Mouse (Mus musculus): ENCODE data around the gene Nacc1. TPM values are rescaled to one million over a fixed set of nuclear protein-coding genes. Genes with fewer than 3 reads are reported as not detected.

The Nacc1 gene
- polyA plus RNA-seq, 1 experiment from 2014 or later, result 15.8 TPM

DNA sequence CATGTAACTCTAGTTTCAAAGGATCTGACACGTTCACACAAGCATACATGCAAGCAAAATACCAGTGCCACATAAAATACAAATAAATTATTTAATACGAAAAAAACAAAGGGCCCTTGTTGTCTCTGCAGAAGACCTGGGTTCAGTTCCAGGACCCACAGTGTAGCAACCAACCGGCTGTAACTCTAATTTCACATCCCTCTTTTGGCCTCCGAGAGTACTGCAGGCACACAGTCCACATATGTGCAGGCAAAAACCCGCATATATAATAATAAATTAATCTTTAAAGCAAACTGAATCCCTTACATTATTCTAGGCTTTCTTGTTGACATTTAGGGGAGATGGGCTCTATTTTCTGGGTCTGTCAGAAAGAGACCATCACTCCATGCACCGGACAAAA lies 40.9 kb downstream of the Nacc1 start:
- no peaks in the 10 kb centered on the region for H3K36me3 ChIP-seq
- no peak overlapping the region for H3K4me3 ChIP-seq (replicated peaks)
- no peaks in the 10 kb centered on the region for H3K27me3 ChIP-seq (replicated peaks)
- H3K27ac ChIP-seq, result no peak overlapping the region
- H3K9ac ChIP-seq, result no peak overlapping the region
- H3K9me3 ChIP-seq, result no peaks in the 10 kb centered on the region
- no peak for ATAC-seq (ENCODE audit: insufficient read depth, low FRiP score, low read depth)
- H3K4me1 ChIP-seq, result peaks cover 8% of the 10 kb centered on the region
- no peak overlapping the region for H3K4me2 ChIP-seq
- WGBS, result 59% methylated on average over 6 of the region's 6 CpGs

DNA sequence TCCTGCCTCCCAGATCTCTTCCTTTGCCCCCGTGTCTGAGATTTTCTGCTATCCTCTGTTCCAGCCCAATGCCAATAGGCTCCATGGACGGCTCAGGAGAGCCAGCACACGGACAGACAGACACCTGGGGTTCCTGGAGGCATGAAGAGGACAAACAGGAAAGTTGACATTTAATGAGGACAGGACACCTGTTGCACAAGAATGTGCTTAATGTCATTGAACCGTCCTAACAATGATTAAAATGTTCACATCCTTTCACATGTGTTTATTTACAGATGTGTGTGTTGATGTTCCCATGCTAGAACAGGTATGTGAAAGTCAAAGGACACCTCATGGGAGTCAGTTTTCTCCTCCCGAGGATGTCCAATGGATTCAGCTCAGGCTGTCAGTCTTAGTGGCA lies 44.6 kb downstream of the Nacc1 start:
- H3K9ac ChIP-seq, result no peak overlapping the region
- no peak for ATAC-seq (ENCODE audit: insufficient read depth, low FRiP score, low read depth)
- no peak overlapping the region for H3K4me2 ChIP-seq
- H3K4me1 ChIP-seq, result peaks cover 15% of the 10 kb centered on the region
- H3K9me3 ChIP-seq, result no peaks in the 10 kb centered on the region
- H3K4me3 ChIP-seq (replicated peaks), result no peak overlapping the region
- no peaks in the 10 kb centered on the region for H3K27me3 ChIP-seq (replicated peaks)
- 52% methylated on average over 5 of the region's 5 CpGs for WGBS
- no peaks in the 10 kb centered on the region for H3K36me3 ChIP-seq
- no peak overlapping the region for H3K27ac ChIP-seq

DNA sequence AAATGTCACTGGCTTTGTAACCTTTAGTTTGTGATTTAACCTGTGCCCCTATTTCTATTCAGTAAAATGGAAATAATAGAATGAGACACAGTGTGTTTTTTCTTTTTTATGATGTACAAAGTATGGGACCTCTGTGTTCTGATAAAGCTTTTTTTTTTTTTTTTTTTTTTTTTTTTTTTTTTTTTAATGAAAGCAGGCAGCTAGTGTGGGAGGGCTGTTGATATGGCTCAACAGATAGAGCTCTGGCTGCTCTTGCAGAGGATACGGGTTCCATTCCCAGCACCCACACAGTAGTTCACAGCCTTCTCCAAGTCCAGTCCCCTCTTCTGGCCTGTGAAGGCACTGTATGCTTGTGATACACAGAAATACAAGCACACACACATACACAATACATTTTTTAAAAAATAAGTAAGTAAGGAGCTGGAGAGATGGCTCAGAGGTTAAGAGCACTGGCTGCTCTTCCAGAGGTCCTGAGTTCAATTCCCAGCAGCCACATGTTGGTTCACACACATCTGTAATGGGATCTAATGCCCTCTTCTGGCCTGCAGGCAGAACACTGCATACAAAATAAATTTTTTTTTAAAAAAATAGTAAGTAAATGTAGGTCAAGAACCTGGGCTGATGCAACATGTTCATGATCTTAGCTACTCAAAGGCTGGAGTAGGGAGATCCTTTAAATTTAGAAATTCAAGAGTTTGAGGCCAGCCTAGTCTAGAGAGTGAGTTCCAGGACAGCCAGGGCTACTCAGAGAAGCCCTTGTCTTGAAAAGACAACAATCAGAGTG lies 45.9 kb downstream of the Nacc1 start:
- no peaks in the 10 kb centered on the region for H3K9me3 ChIP-seq
- no peak for ATAC-seq (ENCODE audit: insufficient read depth, low FRiP score, low read depth)
- no peak overlapping the region for H3K4me3 ChIP-seq (replicated peaks)
- no peak overlapping the region for H3K9ac ChIP-seq
- H3K4me1 ChIP-seq, result peaks cover 10% of the 10 kb centered on the region; the same call in 1 of the 2 replicates
- no peak overlapping the region for H3K4me2 ChIP-seq
- WGBS, result 74% methylated on average over 1 of the region's 1 CpGs
- H3K36me3 ChIP-seq, result no peaks in the 10 kb centered on the region
- H3K27me3 ChIP-seq (replicated peaks), result no peaks in the 10 kb centered on the region
- no peak overlapping the region for H3K27ac ChIP-seq

DNA sequence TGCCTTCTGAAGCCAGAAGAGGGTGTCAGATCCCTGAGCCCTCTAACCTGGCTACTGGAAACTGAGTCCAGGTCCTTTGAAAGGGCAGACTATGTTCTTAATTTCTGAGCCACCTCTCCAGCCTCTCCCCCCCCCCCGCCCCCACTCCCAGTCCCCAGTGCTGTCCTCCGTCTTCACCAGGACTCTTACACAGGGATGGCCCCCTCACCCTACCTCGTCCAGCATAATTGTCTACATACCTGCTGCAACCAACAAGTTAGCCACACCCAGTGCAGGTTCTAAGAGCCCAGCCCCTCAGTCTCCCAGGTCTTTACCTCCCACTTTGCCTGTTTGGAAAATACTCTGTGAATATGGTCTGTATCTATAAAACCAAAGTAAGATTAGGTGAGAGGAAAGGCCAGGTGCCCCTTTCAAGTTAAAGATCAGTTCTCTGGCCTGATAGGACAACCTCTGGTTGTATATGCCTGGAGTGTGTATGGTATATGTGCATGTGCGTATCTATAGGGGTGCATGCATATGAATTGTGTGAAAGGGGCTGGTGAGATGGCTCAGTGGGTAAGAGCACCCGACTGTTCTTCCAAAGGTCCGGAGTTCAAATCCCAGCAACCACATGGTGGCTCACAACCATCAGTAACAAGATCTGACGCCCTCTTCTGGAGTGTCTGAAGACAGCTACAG lies 46.9 kb downstream of the Nacc1 start:
- H3K4me1 ChIP-seq, result peaks cover 10% of the 10 kb centered on the region
- no peaks in the 10 kb centered on the region for H3K9me3 ChIP-seq
- ATAC-seq (ENCODE audit: insufficient read depth, low FRiP score, low read depth), result no peak
- H3K27me3 ChIP-seq (replicated peaks), result no peaks in the 10 kb centered on the region
- H3K4me3 ChIP-seq (replicated peaks), result no peak overlapping the region
- 71% methylated on average over 7 of the region's 7 CpGs for WGBS
- H3K4me2 ChIP-seq, result no peak overlapping the region
- no peak overlapping the region for H3K9ac ChIP-seq
- no peak overlapping the region for H3K27ac ChIP-seq
- no peaks in the 10 kb centered on the region for H3K36me3 ChIP-seq

DNA sequence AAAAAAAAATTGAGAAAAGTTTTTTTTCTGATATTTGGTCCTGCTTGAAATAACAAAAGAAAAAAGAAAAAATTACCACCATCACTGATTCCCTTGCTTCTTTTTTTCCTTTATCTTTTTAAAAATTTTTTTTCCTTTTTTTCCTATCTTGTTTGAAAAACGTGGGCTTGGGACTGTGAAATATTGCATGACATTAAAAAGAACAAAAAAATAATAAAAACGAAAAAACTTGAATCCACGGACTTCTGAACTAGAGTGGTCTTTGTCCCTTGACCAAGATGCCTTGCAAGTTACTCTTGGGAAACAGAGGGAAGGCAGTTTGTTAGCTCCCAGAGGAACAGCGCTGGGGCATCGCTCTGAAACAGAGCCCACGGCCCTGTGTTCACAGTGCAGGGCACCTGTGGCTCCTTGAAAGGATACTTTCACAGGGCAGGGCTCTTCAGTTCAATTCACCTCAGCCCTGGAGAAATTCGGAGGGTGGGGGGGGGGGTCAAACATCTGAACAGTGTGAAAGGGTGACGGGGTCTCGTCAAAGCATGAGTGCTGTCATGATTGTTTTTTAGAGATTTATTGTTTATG lies 47.6 kb downstream of the Nacc1 start:
- no peak overlapping the region for H3K9ac ChIP-seq
- ATAC-seq (ENCODE audit: insufficient read depth, low FRiP score, low read depth), result no peak
- no peaks in the 10 kb centered on the region for H3K27me3 ChIP-seq (replicated peaks)
- H3K4me3 ChIP-seq (replicated peaks), result peak overlapping the region; percentile 50
- no peaks in the 10 kb centered on the region for H3K9me3 ChIP-seq
- H3K4me2 ChIP-seq, result peak overlapping the region; percentile 58
- H3K4me1 ChIP-seq, result peaks cover 16% of the 10 kb centered on the region
- 0 out of 2 replicates have a peak overlapping the region, but pooled peaks have one; percentile 22 for H3K27ac ChIP-seq
- 30% methylated on average over 9 of the region's 9 CpGs for WGBS
- H3K36me3 ChIP-seq, result no peaks in the 10 kb centered on the region

DNA sequence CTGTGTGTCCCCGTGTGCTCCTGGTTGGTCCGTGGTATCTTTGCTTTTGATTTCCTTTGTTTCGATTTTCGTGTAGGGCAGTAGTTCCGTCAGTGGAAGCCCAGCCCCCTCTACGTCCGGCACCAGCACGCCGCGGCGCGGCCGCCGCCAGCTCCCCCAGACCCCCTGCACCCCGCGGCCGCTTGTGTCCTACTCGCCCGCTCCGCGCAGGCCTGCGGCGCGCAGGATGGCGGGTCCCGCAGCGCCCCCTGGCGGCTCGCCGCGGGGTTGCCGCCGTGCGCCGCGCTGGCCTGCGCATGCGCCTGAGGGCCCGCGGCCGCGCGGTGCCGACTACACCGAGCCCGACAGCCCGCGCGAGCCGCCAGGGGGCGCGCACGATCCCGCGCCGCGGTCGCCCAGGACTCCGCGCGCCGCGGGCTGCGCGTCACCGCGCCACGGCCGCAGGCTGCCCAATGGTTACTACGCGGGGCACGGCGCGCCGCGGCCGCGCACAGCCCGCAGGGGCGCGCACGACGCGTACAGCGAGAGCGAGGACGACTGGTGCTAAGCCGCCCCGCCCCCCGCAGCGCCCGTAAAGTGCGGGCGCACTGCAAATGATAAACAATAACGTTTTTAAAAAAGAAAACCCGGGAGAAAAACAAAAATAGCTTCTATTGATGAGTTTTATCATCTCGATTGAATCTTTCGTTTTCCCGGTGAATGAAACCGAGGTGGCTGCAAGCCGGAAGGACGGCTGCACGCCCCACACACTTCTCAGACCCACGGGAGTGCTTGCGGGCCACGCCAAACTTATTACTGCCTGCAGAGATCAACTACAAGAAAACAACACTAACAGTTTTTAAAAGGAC lies 48.3 kb downstream of the Nacc1 start:
- Histone ChIP-seq H3K4me1 (peaks cover 21% of the 10 kb centered on the region), H3K27ac (peak overlapping the region; percentile 92), H3K9ac (0 out of 2 replicates have a peak overlapping the region, but pooled peaks have one; percentile 60), H3K9me3 (no peaks in the 10 kb centered on the region), H3K27me3 (replicated peaks) (no peaks in the 10 kb centered on the region), H3K36me3 (no peaks in the 10 kb centered on the region), H3K4me3 (replicated peaks) (peak overlapping the region; percentile 55), H3K4me2 (peak overlapping the region; percentile 88)
- WGBS, result under 1% methylated on average over 88 of the region's 106 CpGs
- ATAC-seq (ENCODE audit: insufficient read depth, low FRiP score, low read depth), result peak; percentile 97

DNA sequence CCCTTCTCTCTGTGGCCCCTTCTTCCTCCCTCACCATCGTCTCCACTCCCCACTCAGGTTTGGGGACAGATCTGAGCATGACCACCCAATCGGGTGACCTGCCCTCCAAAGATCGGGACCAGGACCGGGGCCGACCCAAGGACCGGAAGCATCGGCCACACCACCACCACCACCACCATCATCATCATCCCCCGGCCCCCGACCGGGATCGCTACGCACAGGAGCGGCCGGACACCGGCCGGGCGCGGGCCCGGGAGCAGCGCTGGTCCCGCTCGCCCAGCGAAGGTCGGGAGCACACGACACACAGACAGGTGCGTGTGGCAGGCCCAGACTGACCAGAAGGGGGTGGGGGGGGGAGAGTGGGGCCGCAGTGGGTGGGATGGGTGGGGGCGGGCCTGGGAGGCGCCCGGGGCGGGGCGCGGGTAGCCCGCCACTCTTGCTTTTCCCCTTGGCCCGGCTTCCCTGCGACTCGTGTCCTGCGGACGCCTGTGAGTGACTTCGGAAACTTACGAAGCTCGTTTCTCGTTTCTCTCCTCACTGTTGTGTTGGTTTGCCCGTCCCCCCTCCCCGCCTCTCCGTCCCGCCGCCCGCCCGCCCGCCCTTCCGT lies 49.0 kb downstream of the Nacc1 start:
- peak overlapping the region; percentile 88 for H3K4me2 ChIP-seq
- peaks cover 21% of the 10 kb centered on the region for H3K4me1 ChIP-seq
- H3K4me3 ChIP-seq (replicated peaks), result peak overlapping the region; percentile 55
- H3K9me3 ChIP-seq, result no peaks in the 10 kb centered on the region
- no peaks in the 10 kb centered on the region for H3K27me3 ChIP-seq (replicated peaks)
- under 1% methylated on average over 49 of the region's 52 CpGs for WGBS
- peak overlapping the region; percentile 60 for H3K9ac ChIP-seq
- H3K36me3 ChIP-seq, result no peaks in the 10 kb centered on the region
- no peak; the same call in 1 of the 2 replicates for ATAC-seq (ENCODE audit: insufficient read depth, low FRiP score, low read depth)
- H3K27ac ChIP-seq, result peak overlapping the region; percentile 92

DNA sequence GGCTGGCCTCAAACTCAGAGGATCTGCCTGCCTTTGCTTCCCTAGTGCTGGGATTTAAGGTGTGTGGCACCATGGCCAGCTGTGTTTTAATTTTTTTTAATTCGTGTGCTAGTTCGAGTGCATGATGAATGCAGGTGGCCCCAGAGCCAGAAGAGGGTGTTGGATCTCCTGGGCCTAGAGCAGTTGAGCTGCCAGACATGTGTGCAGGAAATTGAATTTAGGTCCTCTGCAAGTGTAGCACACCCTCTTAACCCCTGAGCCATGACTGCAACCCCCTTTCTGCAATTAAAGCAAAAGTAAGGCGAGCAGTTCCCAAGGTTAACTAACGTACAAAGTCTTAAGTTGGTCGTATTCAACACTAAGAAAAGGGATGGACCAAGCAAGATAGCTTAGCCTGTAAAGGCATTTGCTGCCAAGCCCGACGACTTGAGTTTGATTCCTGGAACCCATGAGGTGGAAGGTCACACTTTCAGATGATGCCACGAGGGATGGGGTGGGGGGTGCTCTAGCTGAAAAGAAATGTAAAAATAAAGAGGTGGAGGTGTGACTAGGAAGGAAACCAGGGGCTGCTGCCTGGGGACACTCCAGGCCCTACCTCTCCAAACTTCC lies 49.6 kb downstream of the Nacc1 start:
- H3K9me3 ChIP-seq, result no peaks in the 10 kb centered on the region
- no peaks in the 10 kb centered on the region for H3K36me3 ChIP-seq
- peaks cover 21% of the 10 kb centered on the region for H3K4me1 ChIP-seq
- H3K4me2 ChIP-seq, result peak overlapping the region; percentile 88
- peak overlapping the region; percentile 60; the same call in 1 of the 2 replicates for H3K9ac ChIP-seq
- H3K27ac ChIP-seq, result peak overlapping the region; percentile 92
- H3K4me3 ChIP-seq (replicated peaks), result peak overlapping the region; percentile 55
- 41% methylated on average over 8 of the region's 8 CpGs for WGBS
- no peak for ATAC-seq (ENCODE audit: insufficient read depth, low FRiP score, low read depth)
- no peaks in the 10 kb centered on the region for H3K27me3 ChIP-seq (replicated peaks)

DNA sequence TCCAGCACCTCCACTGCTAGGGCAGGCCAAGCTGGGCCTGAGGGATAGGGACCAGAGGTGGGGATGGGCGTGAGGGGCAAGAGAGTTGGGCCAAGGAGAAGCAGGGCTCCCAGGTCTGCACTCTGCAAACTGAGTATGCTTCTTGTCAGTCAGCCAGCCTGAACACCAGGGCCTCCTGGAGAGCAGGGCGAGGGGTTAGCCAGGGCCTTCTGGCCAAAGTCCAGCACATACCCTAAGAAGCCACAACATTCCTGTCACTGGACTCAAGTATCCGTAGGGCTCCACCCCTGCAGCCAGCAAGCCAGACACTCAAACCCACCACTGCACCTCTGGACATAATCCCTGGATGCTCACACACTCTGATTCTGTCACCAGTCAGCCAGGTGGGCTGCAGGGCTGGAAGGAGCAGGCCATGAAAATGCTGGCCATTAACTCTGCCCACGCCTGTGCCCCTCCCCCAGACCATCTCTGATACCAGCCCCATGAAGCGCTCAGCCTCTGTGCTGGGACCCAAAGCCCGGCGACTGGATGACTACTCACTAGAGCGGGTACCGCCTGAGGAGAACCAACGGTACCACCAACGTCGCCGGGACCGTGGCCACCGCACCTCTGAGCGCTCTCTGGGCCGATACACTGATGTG lies 51.5 kb downstream of the Nacc1 start:
- WGBS, result 80% methylated on average over 17 of the region's 17 CpGs
- Histone ChIP-seq H3K27ac (no peak overlapping the region), H3K27me3 (replicated peaks) (no peaks in the 10 kb centered on the region), H3K9me3 (no peaks in the 10 kb centered on the region), H3K9ac (no peak overlapping the region), H3K36me3 (no peaks in the 10 kb centered on the region), H3K4me3 (replicated peaks) (no peak overlapping the region), H3K4me1 (peaks cover 21% of the 10 kb centered on the region), H3K4me2 (no peak overlapping the region)
- no peak for ATAC-seq (ENCODE audit: insufficient read depth, low FRiP score, low read depth)

DNA sequence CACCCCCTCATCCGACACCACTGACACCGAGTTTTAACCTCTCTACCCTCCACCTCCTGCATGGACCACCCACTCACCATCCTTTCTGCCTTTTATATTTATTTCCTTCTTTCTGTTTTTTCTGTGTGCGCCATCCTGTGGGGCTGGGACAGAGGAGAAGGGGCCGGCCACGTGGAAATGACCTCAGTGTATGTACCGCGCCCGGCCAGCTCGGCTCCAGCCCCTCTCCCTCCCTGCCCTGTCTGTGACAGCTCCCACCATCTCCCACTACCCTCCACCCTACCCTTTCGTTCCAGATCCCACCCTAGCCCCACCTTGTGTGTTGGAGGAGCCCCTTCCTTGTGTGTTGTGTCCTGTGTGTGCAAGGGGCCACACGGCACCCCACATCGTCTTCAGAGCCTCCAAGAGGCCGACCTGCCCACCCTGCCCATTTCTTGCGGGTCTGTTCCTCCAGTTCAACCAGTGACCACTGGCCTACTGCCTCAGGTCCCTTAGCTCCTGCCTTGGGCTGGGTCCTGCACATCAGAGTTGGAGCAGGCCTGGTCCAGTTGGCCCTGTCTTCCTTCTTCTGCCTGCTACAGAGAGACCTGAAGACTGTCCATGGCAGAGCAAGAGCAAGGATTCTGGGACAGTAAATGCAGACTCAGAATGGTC lies 52.1 kb downstream of the Nacc1 start:
- no peak overlapping the region for H3K9ac ChIP-seq
- H3K4me2 ChIP-seq, result no peak overlapping the region
- no peak overlapping the region for H3K27ac ChIP-seq
- H3K4me3 ChIP-seq (replicated peaks), result no peak overlapping the region
- 68% methylated on average over 14 of the region's 14 CpGs for WGBS
- no peak for ATAC-seq (ENCODE audit: insufficient read depth, low FRiP score, low read depth)
- no peaks in the 10 kb centered on the region for H3K9me3 ChIP-seq
- no peaks in the 10 kb centered on the region for H3K27me3 ChIP-seq (replicated peaks)
- peaks cover 21% of the 10 kb centered on the region for H3K4me1 ChIP-seq
- no peaks in the 10 kb centered on the region for H3K36me3 ChIP-seq

Measured in stomach, embryonic 15.5 days (tissue).